Mouse (Mus musculus): Measurements from ENCODE around the gene Entpd2.

DNA sequence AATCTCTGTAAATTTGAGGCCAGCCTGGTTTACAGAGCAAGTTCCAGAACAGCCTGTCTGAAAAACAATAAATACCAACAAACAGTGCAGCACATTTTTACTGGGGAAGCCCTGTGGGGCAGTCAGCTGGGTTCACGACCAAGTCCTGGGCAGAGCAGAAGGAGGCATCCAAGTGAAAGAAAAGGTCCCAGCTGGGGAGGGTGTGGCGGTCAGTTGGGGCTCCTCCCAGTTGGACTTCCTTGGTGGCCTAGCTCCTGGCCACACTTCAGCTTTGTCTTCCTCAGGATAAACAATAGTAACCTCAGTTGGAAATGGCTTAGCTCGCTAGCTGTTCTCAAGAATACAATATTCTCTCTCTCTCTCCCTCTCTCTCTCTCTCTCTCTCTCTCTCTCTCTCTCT lies 21.8 kb downstream of the Entpd2 start:
- TF ChIP-seq GABPA (IDR thresholded peaks at IDR 0.05; ENCODE audit: low read depth, low read length) (no peak), CTCF (IDR thresholded peaks at IDR 0.05 in 2 of 3, conservative IDR thresholded peaks at IDR 0.05 in 1 of 3; ENCODE audit: control insufficient read depth in 1 of 3, insufficient read depth in 1 of 3, low read depth in 2 of 3, low read length in 3 of 3, poor library complexity in 1 of 3, severe bottlenecking in 1 of 3) (no peak), MAFK (IDR thresholded peaks at IDR 0.05; ENCODE audit: borderline replicate concordance, low read depth, low read length) (no peak), ZC3H11A (IDR thresholded peaks at IDR 0.05; ENCODE audit: low read depth, low read length) (no peak), TAL1 (IDR thresholded peaks at IDR 0.05; ENCODE audit: low read length) (no peak), POLR2A (IDR thresholded peaks at IDR 0.05; ENCODE audit: control insufficient read depth in 1 of 2, insufficient read depth in 1 of 2, low read depth in 1 of 2, low read length in 2 of 2, poor library complexity in 1 of 2) (no peak), GATA1 (IDR thresholded peaks at IDR 0.05; ENCODE audit: low read depth, low read length) (no peak), BHLHE40 (IDR thresholded peaks at IDR 0.05; ENCODE audit: borderline replicate concordance, low read depth, low read length) (no peak)
